Mouse (Mus musculus) bone marrow, adult 2 months (tissue): Measurements from ENCODE around the gene Hoxc9.

Experiments used
- CTCF ChIP-seq: fragments of 200-500 bp; IDR thresholded peaks from 2 replicates; pipeline ENCODE4 v1.5.1; 2011; ENCODE audit warnings: low read length, control low read depth; ENCODE audit not compliant: control insufficient read depth, insufficient read depth
- POLR2A ChIP-seq: fragments of 200-500 bp; IDR thresholded peaks from 2 replicates; pipeline ENCODE4 v1.6.1; 2011; ENCODE audit warnings: low read depth, mild to moderate bottlenecking, control low read depth, low read length, borderline replicate concordance; ENCODE audit not compliant: control insufficient read depth

- TF ChIP-seq CTCF (no peak), POLR2A (no peak)
Observed at GRCm38 (mm10) chr15:102997939-102998355, 21.7 kb downstream of the Hoxc9 start, which contains the start of gene Hoxc6.
